Mouse (Mus musculus): ENCODE data around the gene Prdm16. TPM values are rescaled to one million over a fixed set of nuclear protein-coding genes. Genes with fewer than 3 reads are reported as not detected.
A peak's percentile ranks its signal among the peaks of the same experiment; 100 is the strongest.

The Prdm16 gene
- polyA plus RNA-seq, 1 experiment from 2014 or later: 16.2 TPM

- ATAC-seq (ENCODE audit: low FRiP score, low read depth): no peak
- Histone ChIP-seq H3K36me3 (no peaks in the 10 kb centered on the region), H3K27me3 (peaks cover 97% of the 10 kb centered on the region), H3K27ac (replicated peaks) (no peak overlapping the region), H3K4me1 (peaks cover 29% of the 10 kb centered on the region), H3K4me2 (replicated peaks) (no peak overlapping the region), H3K4me3 (no peak overlapping the region), H3K9me3 (no peaks in the 10 kb centered on the region), H3K9ac (replicated peaks) (no peak overlapping the region)
- WGBS: 85% methylated on average over 7 of the region's 7 CpGs
Measured at GRCm38 (mm10) chr4:154521881-154522676, 114.6 kb downstream of the Prdm16 start.

GRCm38 (mm10) chr4:154519470-154520037 is 117.1 kb downstream of the Prdm16 start:
- Histone ChIP-seq H3K4me1 (peaks cover 35% of the 10 kb centered on the region), H3K4me2 (replicated peaks) (no peak overlapping the region), H3K9ac (replicated peaks) (no peak overlapping the region), H3K27me3 (peaks cover 94% of the 10 kb centered on the region), H3K9me3 (no peaks in the 10 kb centered on the region), H3K27ac (replicated peaks) (no peak overlapping the region), H3K36me3 (no peaks in the 10 kb centered on the region), H3K4me3 (no peak overlapping the region)
- 87% methylated on average over 16 of the region's 16 CpGs for WGBS
- ATAC-seq (ENCODE audit: low FRiP score, low read depth): no peak

- Histone ChIP-seq H3K27me3 (peaks cover 95% of the 10 kb centered on the region), H3K4me2 (replicated peaks) (no peak overlapping the region), H3K4me1 (peaks cover 38% of the 10 kb centered on the region), H3K36me3 (no peaks in the 10 kb centered on the region), H3K4me3 (no peak overlapping the region), H3K27ac (replicated peaks) (no peak overlapping the region), H3K9ac (replicated peaks) (no peak overlapping the region), H3K9me3 (no peaks in the 10 kb centered on the region)
- 79% methylated on average over 7 of the region's 7 CpGs for WGBS
- ATAC-seq (ENCODE audit: low FRiP score, low read depth): no peak
Measured at GRCm38 (mm10) chr4:154517991-154518390, 118.7 kb downstream of the Prdm16 start.

GRCm38 (mm10) chr4:154516470-154516869 is 120.2 kb downstream of the Prdm16 start:
- WGBS: 17% methylated on average over 8 of the region's 8 CpGs
- ATAC-seq (ENCODE audit: low FRiP score, low read depth): no peak
- peaks cover 92% of the 10 kb centered on the region for H3K27me3 ChIP-seq
- no peaks in the 10 kb centered on the region for H3K9me3 ChIP-seq
- H3K4me2 ChIP-seq (replicated peaks): no peak overlapping the region
- no peak overlapping the region for H3K4me3 ChIP-seq
- no peak overlapping the region for H3K9ac ChIP-seq (replicated peaks)
- H3K36me3 ChIP-seq: no peaks in the 10 kb centered on the region
- peaks cover 51% of the 10 kb centered on the region for H3K4me1 ChIP-seq
- H3K27ac ChIP-seq (replicated peaks): peak overlapping the region; percentile 43

GRCm38 (mm10) chr4:154513664-154514063 is 123.0 kb downstream of the Prdm16 start:
- H3K27ac ChIP-seq (replicated peaks): no peak overlapping the region
- no peaks in the 10 kb centered on the region for H3K9me3 ChIP-seq
- H3K36me3 ChIP-seq: no peaks in the 10 kb centered on the region
- no peak overlapping the region for H3K9ac ChIP-seq (replicated peaks)
- H3K4me1 ChIP-seq: peaks cover 66% of the 10 kb centered on the region
- no peak overlapping the region for H3K4me2 ChIP-seq (replicated peaks)
- WGBS: 63% methylated on average over 2 of the region's 2 CpGs
- no peak for ATAC-seq (ENCODE audit: low FRiP score, low read depth)
- no peak overlapping the region for H3K4me3 ChIP-seq
- peaks cover 91% of the 10 kb centered on the region for H3K27me3 ChIP-seq

- Histone ChIP-seq H3K4me2 (replicated peaks) (no peak overlapping the region), H3K4me1 (peaks cover 73% of the 10 kb centered on the region), H3K4me3 (no peak overlapping the region), H3K9ac (replicated peaks) (no peak overlapping the region), H3K9me3 (no peaks in the 10 kb centered on the region), H3K27me3 (peaks cover 87% of the 10 kb centered on the region), H3K27ac (replicated peaks) (no peak overlapping the region), H3K36me3 (no peaks in the 10 kb centered on the region)
- WGBS: 13% methylated on average over 15 of the region's 15 CpGs
- ATAC-seq (ENCODE audit: low FRiP score, low read depth): no peak
Measured at GRCm38 (mm10) chr4:154512518-154513090, 124.1 kb downstream of the Prdm16 start.

- H3K9ac ChIP-seq (replicated peaks): no peak overlapping the region
- no peak overlapping the region for H3K4me2 ChIP-seq (replicated peaks)
- no peaks in the 10 kb centered on the region for H3K9me3 ChIP-seq
- H3K27ac ChIP-seq (replicated peaks): no peak overlapping the region
- WGBS: 21% methylated on average over 4 of the region's 4 CpGs
- H3K4me3 ChIP-seq: no peak overlapping the region
- no peaks in the 10 kb centered on the region for H3K36me3 ChIP-seq
- H3K27me3 ChIP-seq: peaks cover 86% of the 10 kb centered on the region
- H3K4me1 ChIP-seq: peaks cover 74% of the 10 kb centered on the region
- no peak for ATAC-seq (ENCODE audit: low FRiP score, low read depth)
Measured at GRCm38 (mm10) chr4:154511767-154512166, 124.9 kb downstream of the Prdm16 start.

- Histone ChIP-seq H3K27ac (replicated peaks) (0 out of 2 replicates have a peak overlapping the region, but pooled peaks have one; percentile 35), H3K4me3 (no peak overlapping the region), H3K4me2 (replicated peaks) (peak overlapping the region; percentile 42), H3K36me3 (no peaks in the 10 kb centered on the region), H3K4me1 (peaks cover 83% of the 10 kb centered on the region), H3K27me3 (peaks cover 88% of the 10 kb centered on the region), H3K9ac (replicated peaks) (no peak overlapping the region), H3K9me3 (no peaks in the 10 kb centered on the region)
- ATAC-seq (ENCODE audit: low FRiP score, low read depth): peak; percentile 36; the same call in 1 of the 2 replicates
- WGBS: 4% methylated on average over 20 of the region's 20 CpGs
Measured at GRCm38 (mm10) chr4:154506774-154507435, 129.8 kb downstream of the Prdm16 start.

GRCm38 (mm10) chr4:154505313-154505712 is 131.4 kb downstream of the Prdm16 start:
- no peak overlapping the region for H3K9ac ChIP-seq (replicated peaks)
- H3K4me2 ChIP-seq (replicated peaks): no peak overlapping the region
- WGBS: 85% methylated on average over 5 of the region's 5 CpGs
- H3K36me3 ChIP-seq: no peaks in the 10 kb centered on the region
- no peak overlapping the region for H3K4me3 ChIP-seq
- H3K27me3 ChIP-seq: peaks cover 88% of the 10 kb centered on the region
- H3K27ac ChIP-seq (replicated peaks): no peak overlapping the region
- ATAC-seq (ENCODE audit: low FRiP score, low read depth): no peak
- H3K9me3 ChIP-seq: no peaks in the 10 kb centered on the region
- H3K4me1 ChIP-seq: peaks cover 83% of the 10 kb centered on the region

GRCm38 (mm10) chr4:154503260-154503829 is 133.3 kb downstream of the Prdm16 start:
- peaks cover 87% of the 10 kb centered on the region for H3K27me3 ChIP-seq
- H3K27ac ChIP-seq (replicated peaks): no peak overlapping the region
- H3K4me2 ChIP-seq (replicated peaks): peak overlapping the region; percentile 2; the same call in 1 of the 2 replicates
- H3K4me3 ChIP-seq: no peak overlapping the region
- no peak for ATAC-seq (ENCODE audit: low FRiP score, low read depth)
- no peaks in the 10 kb centered on the region for H3K36me3 ChIP-seq
- H3K4me1 ChIP-seq: peaks cover 92% of the 10 kb centered on the region
- 51% methylated on average over 21 of the region's 21 CpGs for WGBS
- no peak overlapping the region; the same call in 1 of the 2 replicates for H3K9ac ChIP-seq (replicated peaks)
- H3K9me3 ChIP-seq: no peaks in the 10 kb centered on the region

GRCm38 (mm10) chr4:154502403-154503000 is 134.2 kb downstream of the Prdm16 start:
- H3K36me3 ChIP-seq: no peaks in the 10 kb centered on the region
- H3K9ac ChIP-seq (replicated peaks): no peak overlapping the region
- H3K9me3 ChIP-seq: no peaks in the 10 kb centered on the region
- H3K4me2 ChIP-seq (replicated peaks): peak overlapping the region; percentile 19; the same call in 1 of the 2 replicates
- no peak overlapping the region for H3K4me3 ChIP-seq
- H3K27ac ChIP-seq (replicated peaks): 0 out of 2 replicates have a peak overlapping the region, but pooled peaks have one; percentile 35
- 75% methylated on average over 16 of the region's 16 CpGs for WGBS
- peak; percentile 11; the same call in 1 of the 2 replicates for ATAC-seq (ENCODE audit: low FRiP score, low read depth)
- H3K4me1 ChIP-seq: peaks cover 97% of the 10 kb centered on the region
- H3K27me3 ChIP-seq: peaks cover 92% of the 10 kb centered on the region

Data from midbrain, embryonic 12.5 days (tissue).